Mouse (Mus musculus) right cerebral cortex, adult 2 months (tissue): Measurements from ENCODE around the gene Wrap73.

Experiments used
- DNase-seq, 2 experiments: peaks; one replicate each; pipeline ENCODE4 v3.0.0; 2021 to 2022; ENCODE audit warnings: low spot score in 2 of 2

The Wrap73 gene

GRCm38 (mm10) chr4:154139671-154140181 is 2.4 kb upstream of the Wrap73 start:
- no peak for DNase-seq

- DNase-seq: no peak
These were observed 2.2 kb upstream of the Wrap73 start, which contains the start of gene Trp73 for GRCm38 (mm10) chr4:154140182-154140212. TSS of gene Trp73 (minus strand) at chr4:154140208.

DNA sequence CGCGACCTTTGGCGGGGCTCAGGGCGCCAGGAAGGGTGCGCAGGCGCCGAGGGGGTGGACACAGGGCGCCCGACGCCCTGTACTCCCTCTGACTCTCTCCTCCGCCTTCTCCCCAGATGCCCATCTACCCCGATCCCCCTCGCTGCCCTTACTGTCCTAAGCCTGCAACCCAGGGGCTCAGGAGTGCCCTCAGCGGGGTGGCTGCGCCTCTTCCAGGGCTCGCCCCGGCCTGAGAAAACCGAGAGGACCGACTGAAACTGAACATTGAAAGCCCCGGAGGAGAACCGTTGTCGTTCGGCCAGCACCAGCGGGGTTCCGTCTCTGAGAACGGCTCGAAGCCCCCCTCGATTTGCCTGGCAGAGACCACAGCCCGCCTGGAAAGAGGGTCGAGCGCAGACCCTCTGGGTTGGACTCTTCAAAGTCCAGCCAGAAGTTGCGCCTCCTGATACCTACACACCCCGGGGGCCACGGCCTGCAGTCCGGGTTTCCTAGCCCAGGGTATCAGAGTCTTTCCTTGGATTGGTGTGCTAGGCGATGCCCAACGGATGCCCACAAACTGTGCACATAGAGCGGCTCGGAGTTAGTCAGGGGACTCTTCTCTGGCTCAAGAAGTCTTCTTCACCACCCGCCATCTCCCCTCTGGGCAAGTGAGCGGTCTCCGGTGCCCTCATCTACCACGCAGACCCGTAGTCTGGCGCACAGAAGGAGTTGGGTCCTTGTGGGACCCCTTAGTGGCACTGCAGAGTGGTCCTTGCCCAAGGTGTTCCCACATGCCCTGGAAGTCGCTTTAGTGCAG is 1.8 kb upstream of the Wrap73 start:
- no peak for DNase-seq

DNA sequence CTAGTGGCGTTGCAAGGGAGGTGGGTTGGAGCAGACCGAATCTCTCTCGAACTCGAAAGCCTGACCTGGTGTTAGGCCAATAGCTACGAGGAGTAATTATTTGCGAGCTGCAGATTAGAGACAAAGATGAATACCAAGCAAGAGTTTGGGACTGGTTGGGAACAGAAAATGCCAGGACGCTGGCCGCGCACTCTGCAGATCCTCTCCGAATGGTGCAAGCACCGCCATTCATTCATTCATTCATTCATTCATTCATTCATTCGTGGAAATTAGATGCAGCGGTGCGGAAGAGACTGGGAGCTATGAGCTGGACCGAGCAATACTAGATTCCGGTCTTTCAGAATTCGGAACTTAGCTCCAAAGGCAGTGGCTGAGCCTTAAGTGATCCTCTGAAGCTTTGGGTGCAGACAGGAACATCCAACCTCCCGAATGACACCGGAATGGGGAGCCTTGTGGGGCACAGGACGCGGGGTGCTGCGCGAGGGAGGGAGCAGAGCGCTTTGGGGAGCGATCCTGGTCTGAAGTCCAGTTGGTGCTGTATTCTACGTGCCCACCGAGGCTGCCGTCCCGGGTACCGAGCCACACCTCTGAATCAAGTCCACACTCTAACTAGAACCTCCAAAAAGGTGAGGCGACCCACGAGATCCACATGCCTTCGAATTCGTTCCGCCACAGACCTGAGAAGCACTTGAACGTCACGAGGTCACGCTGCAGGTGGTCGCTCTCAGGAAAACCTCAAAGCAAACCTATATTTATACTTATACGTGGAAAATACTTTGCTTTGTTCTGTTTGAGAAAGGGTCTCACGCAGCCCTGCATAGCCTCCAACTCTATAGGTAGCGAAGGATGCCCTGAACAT is 934 bp upstream of the Wrap73 start:
- DNase-seq: no peak

GRCm38 (mm10) chr4:154144712-154145111 is 2.5 kb downstream of the Wrap73 start:
- no peak for DNase-seq

- no peak for DNase-seq
These were observed 4.2 kb downstream of the Wrap73 start for GRCm38 (mm10) chr4:154146342-154146741.

GRCm38 (mm10) chr4:154154104-154154503 is 11.9 kb downstream of the Wrap73 start:
- DNase-seq: no peak

DNA sequence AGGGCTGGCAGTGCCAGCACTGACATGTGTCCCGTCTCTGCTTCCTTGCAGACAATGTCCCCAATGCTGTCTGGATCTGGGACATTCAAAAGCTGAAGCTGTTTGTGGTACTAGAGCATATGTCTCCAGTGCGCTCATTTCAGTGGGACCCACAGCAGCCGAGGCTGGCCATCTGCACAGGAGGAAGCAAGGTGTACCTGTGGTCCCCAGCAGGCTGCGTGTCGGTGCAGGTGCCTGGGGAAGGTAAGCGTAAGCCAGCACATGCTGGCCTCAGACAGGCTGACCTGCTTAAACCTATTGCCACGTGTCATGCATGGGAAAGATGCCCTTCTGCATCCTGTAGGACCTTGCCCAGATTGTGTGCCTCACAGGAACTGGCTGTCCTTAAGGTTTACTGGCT is 13.9 kb downstream of the Wrap73 start:
- DNase-seq: no peak

GRCm38 (mm10) chr4:154157970-154158662 is 15.9 kb downstream of the Wrap73 start:
- peak in 1 of 2 experiments; percentile 39 for DNase-seq

DNA sequence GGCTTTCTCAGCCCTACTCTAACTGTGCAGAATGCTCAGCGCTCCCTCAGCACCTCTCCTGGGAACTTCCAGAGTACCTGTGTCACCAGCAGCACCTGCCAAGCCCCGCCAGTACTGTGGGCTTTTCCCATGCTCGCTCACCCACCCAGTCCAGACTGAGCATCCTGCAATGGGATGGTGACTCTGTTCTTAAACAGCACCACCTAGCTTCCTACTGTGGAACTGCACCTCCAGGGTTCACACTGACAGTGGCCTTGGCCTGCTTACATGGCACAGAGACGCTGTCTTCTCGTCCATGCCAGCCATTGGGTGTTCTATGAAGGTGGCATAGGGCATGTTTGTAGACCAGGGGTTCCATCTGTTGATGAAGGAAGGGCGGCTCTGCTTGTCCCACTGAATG is 16.8 kb downstream of the Wrap73 start:
- DNase-seq: peak; percentile 85 to 87

- DNase-seq: peak; percentile 38 to 61
These were observed 17.9 kb downstream of the Wrap73 start for GRCm38 (mm10) chr4:154159961-154160537.

- peak; percentile 96 for DNase-seq
These were observed 18.6 kb downstream of the Wrap73 start, which contains the start of gene Tprgl for GRCm38 (mm10) chr4:154160538-154161390. TSS of gene Tprgl (minus strand) at chr4:154160666.

DNA sequence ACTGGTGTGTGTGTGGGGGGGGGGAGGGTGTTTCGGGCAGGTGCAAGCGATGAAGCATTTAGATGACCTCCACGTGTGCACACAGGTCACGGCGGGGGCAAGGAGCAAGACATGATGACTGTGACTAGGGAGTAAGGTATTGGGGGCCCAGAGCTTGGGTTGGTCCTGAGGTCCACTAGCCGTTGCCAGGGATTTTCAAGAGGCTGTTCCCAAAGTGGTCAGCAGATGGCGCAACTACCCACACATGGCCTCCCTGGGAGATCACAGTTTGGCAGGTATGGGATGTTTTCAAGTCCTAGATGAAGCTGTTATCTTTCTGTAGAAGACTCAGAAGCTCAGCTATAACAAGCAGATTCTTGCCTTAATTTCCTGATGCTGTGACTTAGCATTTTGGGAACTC is 21.1 kb downstream of the Wrap73 start:
- DNase-seq: peak; percentile 74 to 80

DNA sequence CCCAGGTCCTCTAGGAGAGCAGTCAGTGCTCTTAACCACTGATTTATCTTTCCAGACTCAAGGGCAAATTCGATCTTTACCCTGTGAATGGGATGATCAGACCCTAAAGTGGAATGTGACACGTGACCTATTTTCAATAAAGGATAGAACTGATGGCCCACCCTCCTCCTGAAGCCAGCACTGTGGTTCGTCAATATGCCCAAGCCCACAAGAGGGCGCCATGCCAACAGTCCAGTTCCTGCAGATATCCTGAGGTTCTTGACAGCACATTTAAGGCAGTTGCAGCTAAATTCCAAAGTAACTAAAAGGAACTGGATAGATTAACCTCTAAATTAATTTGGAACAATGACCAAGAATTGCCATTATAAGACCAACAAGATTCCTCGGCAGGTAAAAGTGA is 24.9 kb downstream of the Wrap73 start:
- peak; percentile 48 to 58 for DNase-seq

- DNase-seq: no peak
These were observed 27.8 kb downstream of the Wrap73 start for GRCm38 (mm10) chr4:154170021-154170420.

DNA sequence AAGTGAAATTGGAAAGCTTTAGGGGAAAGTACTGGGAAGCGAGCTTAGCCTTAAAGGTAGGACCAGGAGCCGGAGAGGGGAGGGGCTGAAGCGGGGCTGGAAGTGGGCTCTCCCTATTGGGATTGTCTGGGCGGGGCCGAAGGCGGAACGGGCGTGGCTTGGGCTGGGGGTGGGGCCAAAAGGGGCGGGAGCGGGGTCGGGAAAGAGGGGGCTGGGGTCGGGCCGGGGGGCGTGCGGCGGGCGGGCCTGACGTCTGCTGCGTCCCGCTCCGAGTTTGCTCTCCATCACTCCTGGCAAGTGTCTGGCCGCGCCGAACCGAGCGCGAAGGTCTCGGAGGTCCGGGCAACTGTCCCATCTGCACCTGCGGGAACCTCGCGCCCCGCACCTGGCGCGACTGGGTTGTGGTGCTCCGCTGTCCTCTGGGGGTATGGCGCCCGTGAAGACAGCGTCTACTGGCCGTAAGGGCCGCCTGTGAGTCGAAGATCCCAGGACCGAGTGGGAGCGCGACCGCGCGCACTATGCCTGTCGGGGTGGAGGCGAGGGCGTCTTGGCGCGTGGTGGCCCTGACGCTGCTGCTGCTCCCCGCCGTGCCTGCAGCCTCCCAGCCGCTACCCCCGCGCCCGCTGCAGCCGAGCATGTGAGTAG is 28.5 kb downstream of the Wrap73 start, which contains the start of gene Megf6:
TSS of gene Megf6 (plus strand) at position 225 of the 645 bp plus-strand sequence.
- peak in 1 of 2 experiments; percentile 36 for DNase-seq

GRCm38 (mm10) chr4:154171151-154171930 is 29.2 kb downstream of the Wrap73 start:
- DNase-seq: no peak

- DNase-seq: no peak
These were observed 29.9 kb downstream of the Wrap73 start for GRCm38 (mm10) chr4:154171931-154172604.

GRCm38 (mm10) chr4:154177257-154177656 is 35.1 kb downstream of the Wrap73 start:
- no peak for DNase-seq
